Mouse (Mus musculus) cerebral cortex, adult 2 months (tissue): ENCODE data around the gene Hypk.

Source experiments
- WGBS: fragments of 180-500 bp; shearing (Covaris S2); methylation state at CpG from one replicate; pipeline ENCODE4 v1.1.7; 2018; 5-methylcytosine and 5-hydroxymethylcytosine counted together

Gene Hypk

DNA sequence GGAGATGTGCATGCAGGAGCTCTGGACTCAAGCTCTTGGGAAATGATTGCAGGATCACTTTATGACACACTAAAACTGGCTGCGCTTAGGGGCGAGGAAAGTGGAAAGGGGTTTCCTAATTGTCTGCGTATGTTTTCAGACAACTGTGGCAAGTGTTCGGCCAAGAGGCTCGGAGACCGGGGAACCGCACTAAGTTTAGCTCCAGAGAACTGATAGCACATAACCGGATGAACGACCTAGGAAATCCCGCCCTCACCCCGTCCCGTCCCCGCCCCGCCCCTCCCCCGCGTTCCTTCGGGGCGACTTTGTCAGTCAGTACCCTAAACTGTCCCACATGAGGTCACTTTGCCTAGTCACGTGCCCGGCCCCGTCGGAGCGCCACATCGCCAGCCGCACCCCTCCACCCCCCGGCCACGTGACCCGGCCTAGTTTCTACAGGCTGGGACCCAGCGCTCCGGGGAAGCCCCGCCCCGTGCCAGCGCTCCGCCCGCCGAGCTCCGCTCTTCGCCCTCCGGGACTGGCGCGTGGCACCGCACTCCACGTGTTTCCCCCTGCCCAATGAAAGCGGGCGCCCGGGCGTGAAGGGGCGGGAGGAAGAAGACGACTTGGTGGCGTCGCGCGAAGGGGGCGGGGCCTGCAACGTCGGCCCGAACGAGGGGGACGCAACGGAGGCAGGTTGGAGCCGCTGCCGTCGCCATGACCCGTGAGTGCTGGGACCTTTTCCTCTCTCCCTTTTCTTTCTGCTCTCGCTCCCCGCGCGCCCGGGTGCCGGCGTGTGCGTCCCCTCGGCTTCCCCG is 4.2 kb upstream of the Hypk start, which contains the start of gene Serf2:
Gene Serf2 (plus strand): TSS at position 457 of the 797 bp plus-strand sequence.
- under 1% methylated on average over 74 of the region's 74 CpGs for WGBS

- 0% methylated on average over 45 of the region's 54 CpGs for WGBS
These were observed 3.5 kb upstream of the Hypk start for GRCm38 (mm10) chr2:121449545-121450011.

GRCm38 (mm10) chr2:121450093-121450492 is 3.0 kb upstream of the Hypk start:
- WGBS, result 4% methylated on average over 7 of the region's 7 CpGs

DNA sequence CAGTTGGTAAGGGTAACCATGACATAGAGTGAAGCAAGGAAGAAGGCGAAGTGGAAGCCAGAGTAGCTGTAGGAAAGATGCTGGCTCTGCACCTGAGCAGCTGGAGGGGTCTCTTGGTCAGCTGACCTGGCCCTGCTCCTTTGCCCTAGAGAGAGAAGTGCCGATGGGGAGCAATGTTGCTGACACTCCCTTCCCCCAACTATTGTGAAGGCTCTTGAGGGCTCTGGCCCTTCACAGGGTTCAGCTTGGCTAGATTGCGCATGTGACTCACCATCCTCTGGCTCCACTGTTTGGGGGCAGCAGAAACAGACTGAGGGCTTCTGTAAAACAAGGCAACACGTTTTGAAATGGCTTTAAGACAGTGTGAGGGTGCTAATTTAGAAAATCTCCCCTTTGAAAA is 729 bp upstream of the Hypk start:
- 68% methylated on average over 4 of the region's 4 CpGs for WGBS

GRCm38 (mm10) chr2:121453917-121454316 is 827 bp downstream of the Hypk start:
- 85% methylated on average over 6 of the region's 6 CpGs for WGBS

GRCm38 (mm10) chr2:121455534-121455933 is 2.4 kb downstream of the Hypk start:
- 80% methylated on average over 5 of the region's 5 CpGs for WGBS

GRCm38 (mm10) chr2:121456692-121457642 is 3.9 kb downstream of the Hypk start, which contains the start of gene Serinc4:
Serinc4 (minus strand) TSS chr2:121456781.
- 3% methylated on average over 41 of the region's 41 CpGs for WGBS

GRCm38 (mm10) chr2:121460071-121460470 is 7.0 kb downstream of the Hypk start:
- WGBS, result 61% methylated on average over 2 of the region's 2 CpGs

- 79% methylated on average over 2 of the region's 6 CpGs for WGBS
These were observed 15.9 kb downstream of the Hypk start for GRCm38 (mm10) chr2:121468982-121469381.

DNA sequence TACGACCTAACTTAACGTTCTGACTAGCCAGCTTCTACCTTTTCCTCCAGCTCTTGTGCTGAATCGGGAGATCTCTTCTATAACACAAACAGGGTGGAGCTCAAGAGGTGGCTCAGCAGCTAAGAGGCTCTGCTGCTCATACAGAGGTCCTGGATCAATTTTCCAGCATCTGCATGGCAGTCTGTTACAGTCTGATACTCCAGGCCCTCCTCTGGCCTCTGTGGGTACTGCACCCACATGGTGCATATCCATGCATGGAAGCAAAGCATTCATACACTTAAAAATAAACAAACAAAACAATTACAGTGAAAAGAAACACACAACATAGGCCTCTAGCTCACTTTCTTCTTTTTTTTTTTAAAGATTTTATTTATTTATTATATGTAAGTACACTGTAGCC is 19.7 kb downstream of the Hypk start:
- WGBS, result 100% methylated on average over 3 of the region's 3 CpGs

DNA sequence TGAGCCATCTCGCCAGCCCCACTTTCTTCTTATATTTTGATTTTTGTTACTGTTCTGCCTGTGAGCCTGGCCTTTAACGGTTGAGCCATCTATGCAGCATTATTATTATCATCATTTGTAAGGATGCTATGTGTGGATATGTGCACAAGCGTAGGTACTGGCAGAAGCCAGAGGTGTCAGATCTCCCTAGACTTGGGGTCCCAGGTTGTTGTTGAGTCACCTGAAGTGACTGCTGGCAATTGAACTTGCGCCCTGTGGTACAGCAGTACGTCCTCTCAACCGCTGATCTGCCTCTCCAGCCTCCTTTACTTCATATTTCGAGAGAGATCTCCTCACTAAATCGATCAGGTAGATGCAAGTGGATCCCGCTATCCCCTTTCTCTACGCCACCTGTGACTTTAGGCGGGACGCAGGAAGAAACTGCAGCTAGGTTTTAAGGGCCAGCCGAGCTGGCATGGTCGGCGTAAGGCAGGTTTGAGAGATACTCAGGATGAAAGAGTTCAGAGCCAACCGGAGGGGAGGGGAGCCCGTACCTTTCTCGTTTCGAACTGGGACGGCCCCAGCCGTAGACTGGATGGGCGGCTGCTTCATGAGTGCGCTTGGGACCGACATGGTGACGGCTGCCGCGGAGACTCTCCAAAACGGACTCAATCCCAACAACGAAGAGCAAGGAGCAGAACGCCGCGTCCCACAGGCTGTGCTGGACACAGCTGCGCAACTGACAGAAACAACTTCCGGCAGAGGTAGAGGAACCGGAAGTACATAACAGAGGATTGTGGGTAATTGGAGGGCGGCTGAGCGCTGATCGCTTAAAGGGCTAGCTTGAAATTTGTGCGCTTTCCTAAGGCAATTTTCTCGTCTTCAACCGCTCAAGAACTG is 20.4 kb downstream of the Hypk start, which contains the start of gene Mfap1b:
Gene Mfap1b (minus strand): TSS at position 767 of the 879 bp plus-strand sequence.
- WGBS, result 5% methylated on average over 41 of the region's 41 CpGs

DNA sequence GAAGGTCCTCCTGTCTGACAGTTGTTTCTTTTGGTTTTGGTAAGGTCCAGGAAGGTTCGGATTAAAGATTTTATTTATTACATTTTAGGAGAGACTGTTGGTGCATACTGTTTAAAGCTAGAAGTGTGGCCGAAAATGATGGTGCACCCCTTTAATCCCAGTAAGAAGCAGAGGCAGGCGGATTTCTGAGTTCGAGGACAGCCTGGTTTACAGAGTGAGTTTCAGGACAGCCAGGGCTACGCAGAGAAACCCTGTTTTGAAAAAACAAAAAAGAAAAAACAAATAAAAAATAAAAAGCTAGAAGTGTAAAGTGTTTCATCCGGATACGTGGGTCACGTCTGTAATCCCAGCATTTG is 21.1 kb downstream of the Hypk start:
- WGBS, result 33% methylated on average over 8 of the region's 8 CpGs

GRCm38 (mm10) chr2:121475306-121475705 is 22.2 kb downstream of the Hypk start:
- WGBS, result 98% methylated on average over 2 of the region's 2 CpGs

GRCm38 (mm10) chr2:121477491-121478266 is 24.6 kb downstream of the Hypk start:
- WGBS, result 84% methylated on average over 3 of the region's 3 CpGs

- WGBS, result 57% methylated on average over 3 of the region's 3 CpGs
These were observed 27.4 kb downstream of the Hypk start for GRCm38 (mm10) chr2:121480498-121480897.

GRCm38 (mm10) chr2:121480916-121481315 is 27.8 kb downstream of the Hypk start:
- 89% methylated on average over 13 of the region's 13 CpGs for WGBS

GRCm38 (mm10) chr2:121483576-121483975 is 30.5 kb downstream of the Hypk start:
- WGBS, result 65% methylated on average over 8 of the region's 8 CpGs

GRCm38 (mm10) chr2:121484403-121484802 is 31.3 kb downstream of the Hypk start:
- 87% methylated on average over 2 of the region's 2 CpGs for WGBS

- WGBS, result 93% methylated on average over 3 of the region's 6 CpGs
These were observed 48.5 kb downstream of the Hypk start for GRCm38 (mm10) chr2:121501550-121501949.
